Mouse (Mus musculus): ENCODE results near the gene Nvl.

Gene Nvl

DNA sequence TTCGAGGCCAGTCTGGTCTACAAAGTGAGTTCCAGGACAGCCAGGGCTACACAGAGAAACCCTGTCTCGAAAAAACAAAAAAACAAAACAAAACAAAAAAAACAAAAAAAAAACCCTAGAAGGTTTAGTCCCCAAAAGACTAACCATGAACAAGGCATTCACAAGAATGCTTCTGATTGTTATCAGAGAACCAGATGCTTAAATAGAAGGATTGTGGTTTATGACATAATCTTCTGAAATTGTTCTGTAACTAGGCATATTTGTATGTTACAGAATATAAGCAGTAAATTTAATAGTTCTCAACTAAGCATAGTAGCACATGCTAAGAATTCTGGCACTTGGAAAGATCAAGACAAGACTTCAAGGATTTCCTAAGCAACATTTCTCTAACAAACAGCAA, 19.9 kb downstream of the Nvl start:
- H3K4me3 ChIP-seq (replicated peaks; ENCODE audit: low read length): no peak overlapping the region
- H3K27me3 ChIP-seq (ENCODE audit: insufficient read depth, low read length): no peaks in the 10 kb centered on the region
- no peaks in the 10 kb centered on the region for H3K9me3 ChIP-seq (ENCODE audit: low read length)
- peaks cover 5% of the 10 kb centered on the region; the same call in 1 of the 2 replicates for H3K4me1 ChIP-seq (replicated peaks; ENCODE audit: low read depth, low read length)
- no peak for TF ChIP-seq CTCF (conservative IDR thresholded peaks at IDR 0.05; ENCODE audit: low read length)
- TF ChIP-seq NANOG (IDR thresholded peaks at IDR 0.05; ENCODE audit: borderline replicate concordance, low read length): no peak
- TF ChIP-seq POU5F1 (IDR thresholded peaks at IDR 0.05; ENCODE audit: borderline replicate concordance, low read length): no peak
- peaks cover 99% of the 10 kb centered on the region for H3K36me3 ChIP-seq (ENCODE audit: insufficient read depth, low read length)

GRCm38 (mm10) chr1:181117112-181117511, 26.9 kb downstream of the Nvl start:
- Histone ChIP-seq H3K4me3 (replicated peaks; ENCODE audit: low read length) (no peak overlapping the region), H3K27me3 (ENCODE audit: insufficient read depth, low read length) (no peaks in the 10 kb centered on the region), H3K9me3 (ENCODE audit: low read length) (no peaks in the 10 kb centered on the region), H3K4me1 (replicated peaks; ENCODE audit: low read depth, low read length) (peaks cover 5% of the 10 kb centered on the region; the same call in 1 of the 2 replicates), H3K36me3 (ENCODE audit: insufficient read depth, low read length) (peaks cover 99% of the 10 kb centered on the region)
- no peak for TF ChIP-seq CTCF (conservative IDR thresholded peaks at IDR 0.05; ENCODE audit: low read length)
- no peak for TF ChIP-seq POU5F1 (IDR thresholded peaks at IDR 0.05; ENCODE audit: borderline replicate concordance, low read length)
- no peak for TF ChIP-seq NANOG (IDR thresholded peaks at IDR 0.05; ENCODE audit: borderline replicate concordance, low read length)

DNA sequence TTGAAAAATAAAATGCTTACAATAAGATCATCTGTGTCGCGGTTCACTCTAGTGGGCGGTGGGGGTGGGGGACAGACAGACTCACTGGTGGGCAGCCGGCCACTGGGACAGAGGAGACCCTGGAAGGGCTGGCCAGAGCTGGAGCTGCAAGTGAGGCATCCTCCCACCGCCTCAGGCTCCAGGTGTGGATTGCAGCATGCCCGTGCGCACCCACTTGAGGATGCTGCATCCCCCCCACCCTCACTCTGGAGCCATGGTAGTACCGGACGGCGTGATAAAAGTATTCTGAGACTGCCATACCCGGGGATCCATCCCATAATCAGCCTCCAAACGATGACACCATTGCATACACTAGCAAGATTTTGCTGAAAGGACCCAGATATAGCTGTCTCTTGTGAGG, 54.0 kb downstream of the Nvl start:
- TF ChIP-seq NANOG (IDR thresholded peaks at IDR 0.05; ENCODE audit: borderline replicate concordance, low read length) (no peak), CTCF (conservative IDR thresholded peaks at IDR 0.05; ENCODE audit: low read length) (no peak), POU5F1 (IDR thresholded peaks at IDR 0.05; ENCODE audit: borderline replicate concordance, low read length) (no peak)
- H3K27me3 ChIP-seq (ENCODE audit: insufficient read depth, low read length): no peaks in the 10 kb centered on the region
- H3K4me1 ChIP-seq (replicated peaks; ENCODE audit: low read depth, low read length): no peaks in the 10 kb centered on the region
- H3K4me3 ChIP-seq (replicated peaks; ENCODE audit: low read length): no peak overlapping the region
- H3K36me3 ChIP-seq (ENCODE audit: insufficient read depth, low read length): peaks cover 44% of the 10 kb centered on the region
- no peaks in the 10 kb centered on the region for H3K9me3 ChIP-seq (ENCODE audit: low read length)

- Histone ChIP-seq H3K27me3 (ENCODE audit: insufficient read depth, low read length) (peaks cover 2% of the 10 kb centered on the region), H3K4me3 (replicated peaks; ENCODE audit: low read length) (no peak overlapping the region), H3K4me1 (replicated peaks; ENCODE audit: low read depth, low read length) (no peaks in the 10 kb centered on the region), H3K9me3 (ENCODE audit: low read length) (no peaks in the 10 kb centered on the region), H3K36me3 (ENCODE audit: insufficient read depth, low read length) (no peaks in the 10 kb centered on the region)
- TF ChIP-seq POU5F1 (IDR thresholded peaks at IDR 0.05; ENCODE audit: borderline replicate concordance, low read length): no peak
- TF ChIP-seq CTCF (conservative IDR thresholded peaks at IDR 0.05; ENCODE audit: low read length): no peak
- no peak for TF ChIP-seq NANOG (IDR thresholded peaks at IDR 0.05; ENCODE audit: borderline replicate concordance, low read length)
Observed at GRCm38 (mm10) chr1:181084021-181084420, 60.0 kb downstream of the Nvl start.

DNA sequence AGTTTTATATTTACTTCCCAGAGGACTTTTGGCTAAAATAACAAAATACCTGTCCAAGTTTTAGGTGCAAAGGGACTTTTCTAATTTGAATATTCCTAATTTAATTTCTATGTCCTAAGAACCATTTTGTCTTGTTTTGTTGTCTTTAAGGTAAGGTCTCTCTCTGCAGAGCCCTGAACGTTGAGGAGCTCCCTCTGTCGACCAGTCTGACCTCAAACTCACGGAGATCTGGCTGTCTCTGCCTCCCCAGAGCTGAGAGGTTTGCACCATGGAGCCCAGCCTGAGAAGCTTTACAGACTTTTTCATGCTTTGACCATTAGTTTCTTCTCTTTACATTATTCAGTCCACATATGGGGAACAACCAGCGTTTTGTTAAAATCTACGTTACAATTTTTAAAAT, 70.9 kb downstream of the Nvl start:
- H3K27me3 ChIP-seq (ENCODE audit: insufficient read depth, low read length): peaks cover 10% of the 10 kb centered on the region
- H3K36me3 ChIP-seq (ENCODE audit: insufficient read depth, low read length): no peaks in the 10 kb centered on the region
- H3K4me3 ChIP-seq (replicated peaks; ENCODE audit: low read length): no peak overlapping the region
- TF ChIP-seq CTCF (conservative IDR thresholded peaks at IDR 0.05; ENCODE audit: low read length) (no peak), POU5F1 (IDR thresholded peaks at IDR 0.05; ENCODE audit: borderline replicate concordance, low read length) (no peak), NANOG (IDR thresholded peaks at IDR 0.05; ENCODE audit: borderline replicate concordance, low read length) (no peak)
- H3K9me3 ChIP-seq (ENCODE audit: low read length): no peaks in the 10 kb centered on the region
- peaks cover 4% of the 10 kb centered on the region for H3K4me1 ChIP-seq (replicated peaks; ENCODE audit: low read depth, low read length)

GRCm38 (mm10) chr1:181069671-181070070, 74.3 kb downstream of the Nvl start:
- Histone ChIP-seq H3K4me1 (replicated peaks; ENCODE audit: low read depth, low read length) (peaks cover 17% of the 10 kb centered on the region), H3K4me3 (replicated peaks; ENCODE audit: low read length) (no peak overlapping the region), H3K27me3 (ENCODE audit: insufficient read depth, low read length) (no peaks in the 10 kb centered on the region), H3K9me3 (ENCODE audit: low read length) (no peaks in the 10 kb centered on the region), H3K36me3 (ENCODE audit: insufficient read depth, low read length) (no peaks in the 10 kb centered on the region)
- TF ChIP-seq CTCF (conservative IDR thresholded peaks at IDR 0.05; ENCODE audit: low read length) (no peak), POU5F1 (IDR thresholded peaks at IDR 0.05; ENCODE audit: borderline replicate concordance, low read length) (no peak), NANOG (IDR thresholded peaks at IDR 0.05; ENCODE audit: borderline replicate concordance, low read length) (no peak)

DNA sequence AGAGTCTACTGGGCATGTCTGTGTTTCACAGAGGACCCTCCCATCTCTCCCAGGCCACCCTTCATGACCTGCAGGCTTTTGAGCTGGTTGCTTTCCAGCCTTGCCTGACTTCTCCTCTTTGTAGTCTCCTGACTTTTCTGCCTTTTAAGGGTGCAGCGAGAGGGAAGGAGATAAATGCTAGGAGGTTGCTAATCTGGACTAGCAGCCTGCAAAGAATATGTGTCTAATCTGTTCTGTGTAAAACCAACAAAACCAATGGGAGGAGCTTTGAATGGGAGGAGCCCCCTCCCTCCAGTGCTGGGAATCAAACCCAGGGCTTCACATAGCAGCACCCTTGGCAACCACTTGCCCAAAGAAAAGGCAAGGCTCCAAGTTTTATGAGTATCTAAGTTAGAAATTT, 75.7 kb downstream of the Nvl start:
- Histone ChIP-seq H3K4me3 (replicated peaks; ENCODE audit: low read length) (no peak overlapping the region), H3K27me3 (ENCODE audit: insufficient read depth, low read length) (no peaks in the 10 kb centered on the region), H3K36me3 (ENCODE audit: insufficient read depth, low read length) (no peaks in the 10 kb centered on the region), H3K9me3 (ENCODE audit: low read length) (no peaks in the 10 kb centered on the region), H3K4me1 (replicated peaks; ENCODE audit: low read depth, low read length) (peaks cover 17% of the 10 kb centered on the region)
- TF ChIP-seq CTCF (conservative IDR thresholded peaks at IDR 0.05; ENCODE audit: low read length) (no peak), POU5F1 (IDR thresholded peaks at IDR 0.05; ENCODE audit: borderline replicate concordance, low read length) (no peak), NANOG (IDR thresholded peaks at IDR 0.05; ENCODE audit: borderline replicate concordance, low read length) (no peak)

DNA sequence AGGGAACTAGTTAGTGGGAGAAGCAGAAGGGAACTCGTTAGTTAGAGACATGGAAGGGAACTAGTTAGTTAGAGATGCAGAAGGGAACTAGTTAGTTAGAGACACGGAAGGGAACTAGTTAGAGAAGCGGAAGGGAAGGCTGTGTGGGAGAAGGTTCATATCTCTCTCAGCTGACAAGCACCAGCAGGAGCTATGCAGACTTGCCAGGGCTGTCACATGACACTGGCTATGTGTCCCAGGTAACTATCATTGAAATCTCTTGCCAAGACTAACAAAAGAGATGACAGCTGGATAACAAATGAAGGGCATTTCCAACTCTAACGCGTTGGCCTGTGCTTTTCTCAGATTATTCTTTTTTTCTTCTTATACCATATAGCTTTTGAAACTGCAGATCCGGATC, 79.4 kb downstream of the Nvl start:
- TF ChIP-seq NANOG (IDR thresholded peaks at IDR 0.05; ENCODE audit: borderline replicate concordance, low read length) (no peak), CTCF (conservative IDR thresholded peaks at IDR 0.05; ENCODE audit: low read length) (no peak), POU5F1 (IDR thresholded peaks at IDR 0.05; ENCODE audit: borderline replicate concordance, low read length) (no peak)
- no peaks in the 10 kb centered on the region for H3K27me3 ChIP-seq (ENCODE audit: insufficient read depth, low read length)
- peaks cover 17% of the 10 kb centered on the region for H3K4me1 ChIP-seq (replicated peaks; ENCODE audit: low read depth, low read length)
- no peak overlapping the region for H3K4me3 ChIP-seq (replicated peaks; ENCODE audit: low read length)
- no peaks in the 10 kb centered on the region for H3K9me3 ChIP-seq (ENCODE audit: low read length)
- H3K36me3 ChIP-seq (ENCODE audit: insufficient read depth, low read length): no peaks in the 10 kb centered on the region

DNA sequence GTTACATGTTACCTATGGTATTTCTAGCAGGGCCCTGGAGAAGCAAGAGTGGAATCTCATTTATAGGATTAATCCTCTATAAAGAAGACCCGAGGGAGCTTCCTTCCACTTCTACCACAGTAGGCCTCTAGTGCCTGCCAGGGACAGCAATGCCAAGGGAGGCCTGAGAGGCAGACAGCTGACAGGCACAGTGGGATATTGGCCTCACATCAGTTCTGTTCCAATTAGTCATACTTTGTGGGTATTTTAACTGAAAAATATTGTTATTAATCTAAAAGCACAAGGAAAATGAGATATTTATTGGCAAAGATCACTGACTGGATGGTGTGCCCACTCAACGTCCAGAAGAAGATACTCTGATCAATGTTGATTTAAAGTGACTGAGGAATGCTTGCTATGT, 80.0 kb downstream of the Nvl start:
- H3K27me3 ChIP-seq (ENCODE audit: insufficient read depth, low read length): no peaks in the 10 kb centered on the region
- TF ChIP-seq CTCF (conservative IDR thresholded peaks at IDR 0.05; ENCODE audit: low read length): no peak
- no peak for TF ChIP-seq NANOG (IDR thresholded peaks at IDR 0.05; ENCODE audit: borderline replicate concordance, low read length)
- TF ChIP-seq POU5F1 (IDR thresholded peaks at IDR 0.05; ENCODE audit: borderline replicate concordance, low read length): no peak
- no peaks in the 10 kb centered on the region for H3K36me3 ChIP-seq (ENCODE audit: insufficient read depth, low read length)
- H3K4me1 ChIP-seq (replicated peaks; ENCODE audit: low read depth, low read length): peaks cover 17% of the 10 kb centered on the region
- no peaks in the 10 kb centered on the region for H3K9me3 ChIP-seq (ENCODE audit: low read length)
- H3K4me3 ChIP-seq (replicated peaks; ENCODE audit: low read length): no peak overlapping the region
